Mouse (Mus musculus) layer of hippocampus, adult 2 months (tissue): ENCODE data around the gene Epyc. TPM values are rescaled to one million over a fixed set of nuclear protein-coding genes. Genes with fewer than 3 reads are reported as not detected.
"Not testable (repeated sequence)": the region's sequence is repeated elsewhere in the genome, so short reads cannot be mapped to it uniquely, and the experiment has no call there.

Source experiments
- DNase-seq, 2 experiments: peaks; one replicate each; pipeline ENCODE4 v3.0.0; 2022; ENCODE audit warnings: low spot score in 2 of 2
- H3K27ac ChIP-seq: fragments of 200-600 bp; 2 replicates; pipeline ENCODE4 v1.8.1; 2022
- H3K4me3 ChIP-seq: fragments of 200-600 bp; 2 replicates; pipeline ENCODE4 v1.8.1; 2022; ENCODE audit warnings: mild to moderate bottlenecking
- CTCF ChIP-seq: fragments of 200-600 bp; conservative IDR thresholded peaks from 2 replicates; pipeline ENCODE4 v1.8.1; 2022; ENCODE audit warnings: antibody characterized with exemption, mild to moderate bottlenecking, moderate library complexity
- total RNA-seq, 2 experiments: library from RNA; stranded (reverse); gene quantifications; 2 replicates each; pipeline ENCODE4 v1.2.3; 2021

The Epyc gene
- total RNA-seq, 2 experiments from 2014 or later: not detected

DNA sequence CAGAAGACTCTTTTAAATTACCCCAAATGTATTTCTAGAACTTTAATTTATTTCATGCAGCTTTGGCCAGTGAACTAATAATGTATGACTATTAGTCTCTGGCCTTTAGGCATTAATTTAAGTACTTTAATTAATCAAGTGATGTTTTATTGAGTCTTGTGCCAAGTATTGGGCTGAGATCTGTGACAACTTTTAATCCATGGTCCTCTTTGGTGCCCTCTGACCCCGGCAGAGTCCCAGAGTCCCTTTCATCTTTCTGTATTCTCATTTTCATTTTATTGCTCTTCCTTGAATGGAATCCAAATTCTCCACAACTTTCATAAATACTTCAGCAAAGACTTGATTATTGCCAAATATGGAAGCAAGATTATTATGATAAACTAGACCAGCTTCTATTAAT, 76.8 kb downstream of the Epyc start:
- DNase-seq: no peak

DNA sequence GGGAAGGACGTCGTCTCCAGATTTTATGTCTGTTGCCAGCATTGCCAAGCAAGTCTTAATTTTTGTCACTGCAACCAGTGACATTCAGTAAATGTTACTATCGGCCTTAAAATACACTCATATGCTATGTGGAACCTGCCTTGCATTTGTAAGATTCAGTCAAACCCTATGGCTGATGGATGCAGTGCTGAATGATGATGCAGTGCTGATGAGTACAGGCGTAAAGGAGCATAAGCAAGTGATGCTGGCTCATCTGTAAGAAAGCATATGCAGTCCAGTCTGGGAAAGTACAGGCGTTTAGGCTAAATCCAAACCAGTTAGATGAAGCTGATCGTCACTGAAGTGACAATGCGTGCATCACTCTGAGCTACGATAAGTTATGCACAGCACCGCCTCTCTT, 78.8 kb downstream of the Epyc start:
- no peak for TF ChIP-seq CTCF
- no peak overlapping the region for H3K27ac ChIP-seq

More for the DNA sequence above, 76.8 kb downstream of the Epyc start:
- Histone ChIP-seq H3K4me3 (no peak overlapping the region), H3K27ac (peak overlapping the region; percentile 73)
- TF ChIP-seq CTCF: no peak

DNA sequence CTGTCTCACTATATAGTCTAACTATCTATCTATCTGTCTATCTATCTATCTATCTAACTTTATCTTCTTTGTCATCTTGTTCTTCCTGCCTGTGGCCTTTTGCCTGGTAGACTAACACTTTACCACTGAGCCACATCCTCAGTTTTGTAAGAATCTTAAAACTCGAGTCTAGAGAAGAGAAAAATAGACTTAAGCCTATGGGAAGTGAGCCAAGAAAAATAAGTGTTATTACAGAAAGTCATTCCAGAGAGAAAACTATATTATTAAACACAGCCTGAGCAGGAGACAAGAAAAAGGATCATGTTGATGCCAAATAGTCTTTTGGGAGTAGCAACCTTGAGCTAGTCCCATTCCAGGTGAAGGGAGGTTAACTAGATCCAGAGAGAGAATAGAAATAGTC, 82.1 kb downstream of the Epyc start:
- no peak overlapping the region for H3K4me3 ChIP-seq
- no peak for DNase-seq
- no peak for TF ChIP-seq CTCF
- no peak overlapping the region for H3K27ac ChIP-seq

More for the DNA sequence above, 78.8 kb downstream of the Epyc start:
- H3K4me3 ChIP-seq: no peak overlapping the region
- no peak for DNase-seq

DNA sequence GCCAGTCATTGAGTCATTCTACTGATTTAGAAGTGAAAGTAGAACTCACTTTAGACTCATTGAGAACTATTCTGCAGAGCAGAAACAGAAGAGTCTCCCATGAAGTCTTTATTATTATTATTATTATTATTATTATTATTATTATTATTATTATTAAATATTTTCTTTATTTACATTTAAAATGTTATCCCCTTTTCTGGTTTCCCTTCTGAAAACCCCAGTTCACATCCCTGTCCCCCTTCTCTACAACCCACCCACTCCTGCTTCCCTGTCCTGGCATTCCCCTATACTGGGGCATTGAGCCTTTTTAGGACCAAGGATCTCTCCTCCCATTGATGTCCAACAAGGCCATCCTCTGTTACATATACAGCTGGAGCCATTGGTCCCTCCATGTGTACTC, 82.8 kb downstream of the Epyc start, which contains the start of gene C030005K15Rik:
Gene C030005K15Rik (minus strand): TSS at position 101 of the 400 bp plus-strand sequence.
- not testable (repeated sequence) for H3K27ac ChIP-seq, DNase-seq, H3K4me3 ChIP-seq

Other genes starting within 250 kb of the Epyc start
- 10 to 100 TPM; 41.6 to 46.4 TPM for gene Dcn, start 164.5 kb upstream of the Epyc start, total RNA-seq
- gene Lum, start 78.9 kb upstream of the Epyc start, total RNA-seq: 1 to 10 TPM; 2.6 to 4.3 TPM
- gene Kera, start 37.2 kb upstream of the Epyc start, total RNA-seq: under 1 TPM in 1 of 2 experiments, not detected in 1; 0.29 TPM
- not detected for gene Ccer1, start 49.0 kb downstream of the Epyc start, total RNA-seq
- gene C030005K15Rik, start 82.7 kb downstream of the Epyc start, total RNA-seq: under 1 TPM; 0.51 to 0.61 TPM